Mouse (Mus musculus): Measurements from ENCODE around the gene Prkn. TPM values are rescaled to one million over a fixed set of nuclear protein-coding genes. Genes with fewer than 3 reads are reported as not detected.

Prkn gene
- total RNA-seq, 2 experiments from 2014 or later, result 8.7 to 9.2 TPM

DNA sequence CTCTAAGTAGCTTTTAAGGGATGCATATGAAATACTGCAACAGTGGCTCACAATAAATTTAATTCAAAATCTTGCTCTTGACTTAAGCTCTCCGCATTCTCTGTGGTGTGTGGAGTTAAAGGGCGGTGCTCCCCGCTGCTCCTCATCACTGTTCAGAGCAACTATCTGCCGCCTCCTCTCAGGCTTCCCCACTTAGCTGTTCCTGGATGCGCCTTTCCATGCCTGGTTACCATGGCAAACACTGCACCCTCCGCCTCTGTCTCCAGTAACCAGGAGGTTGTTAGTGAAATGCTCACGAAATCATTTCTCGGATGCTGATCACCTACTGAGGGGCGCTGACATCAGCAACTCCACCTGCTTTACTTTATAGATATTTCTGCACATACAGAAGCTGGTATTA lies 1080.8 kb downstream of the Prkn start:
- intact Hi-C loops (cut with DNase I), result no loop called here
- DNase-seq (ENCODE audit: low spot score), result no peak

DNA sequence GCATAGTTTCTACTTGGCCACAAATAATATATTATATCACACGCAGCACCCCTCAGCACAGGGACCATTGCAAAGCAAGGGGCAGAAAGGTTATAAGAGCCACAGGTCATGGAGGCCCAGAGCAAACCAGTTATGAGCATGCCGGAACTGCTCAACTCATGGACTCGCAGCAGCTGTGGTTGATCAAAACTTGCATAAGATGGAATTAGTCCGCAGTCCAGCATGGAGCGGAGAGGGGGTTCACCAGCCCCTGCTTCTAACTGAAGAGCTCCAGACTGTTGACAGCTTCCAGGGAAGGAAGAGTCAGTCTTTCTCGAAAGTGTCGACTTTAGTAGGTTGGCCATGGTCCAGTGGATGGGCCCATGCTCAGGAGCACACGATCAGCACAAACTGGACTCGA lies 1083.8 kb downstream of the Prkn start:
- intact Hi-C loops (cut with DNase I), result no loop called here
- DNase-seq (ENCODE audit: low spot score), result no peak

DNA sequence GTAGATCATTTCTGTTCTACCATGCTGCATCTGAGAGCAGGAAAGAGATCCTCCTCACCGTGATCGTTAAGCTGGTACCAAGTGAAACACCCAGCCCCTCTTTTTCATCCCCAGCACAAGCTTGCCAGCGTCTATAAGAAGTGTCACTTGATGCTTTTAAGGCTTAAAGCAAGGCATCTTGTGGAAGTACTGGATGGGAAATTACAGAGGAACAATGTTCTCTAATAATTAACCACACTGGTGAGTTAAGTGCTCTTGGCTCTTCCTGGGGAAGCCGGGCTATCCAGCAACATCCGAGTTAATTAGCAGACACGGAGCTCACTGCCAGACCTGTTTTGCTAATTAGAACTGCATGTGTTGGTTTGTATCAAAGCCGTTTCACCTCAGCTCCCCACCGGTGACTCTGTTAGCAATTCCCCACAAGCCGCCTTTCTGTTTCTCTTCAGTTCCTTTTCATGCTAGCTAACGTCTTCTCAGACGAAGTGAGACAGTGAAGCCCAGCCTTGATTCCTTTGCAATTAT lies 1086.7 kb downstream of the Prkn start:
- DNase-seq (ENCODE audit: low spot score), result no peak
- intact Hi-C loops (cut with DNase I), result no loop called here

DNA sequence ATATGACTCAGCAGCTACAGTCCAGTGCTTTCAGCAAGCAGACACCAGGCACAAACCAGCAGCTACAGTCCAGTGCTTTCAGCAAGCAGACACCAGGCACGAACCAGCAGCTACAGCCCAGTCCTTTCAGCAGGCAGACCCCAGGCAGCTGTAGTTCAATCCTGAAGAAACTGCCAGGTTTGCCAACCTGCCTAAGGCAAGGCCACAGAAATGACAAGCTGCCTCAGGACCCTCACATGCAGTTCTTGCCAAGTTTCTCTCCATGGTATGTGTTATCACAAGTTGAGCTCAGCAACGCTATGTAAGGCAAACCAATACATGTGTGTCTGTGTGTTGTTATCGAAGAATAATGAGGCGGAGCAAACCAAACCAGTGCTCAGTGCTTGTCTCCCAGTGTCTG lies 1091.5 kb downstream of the Prkn start:
- intact Hi-C loops (cut with DNase I), result no loop called here

DNA sequence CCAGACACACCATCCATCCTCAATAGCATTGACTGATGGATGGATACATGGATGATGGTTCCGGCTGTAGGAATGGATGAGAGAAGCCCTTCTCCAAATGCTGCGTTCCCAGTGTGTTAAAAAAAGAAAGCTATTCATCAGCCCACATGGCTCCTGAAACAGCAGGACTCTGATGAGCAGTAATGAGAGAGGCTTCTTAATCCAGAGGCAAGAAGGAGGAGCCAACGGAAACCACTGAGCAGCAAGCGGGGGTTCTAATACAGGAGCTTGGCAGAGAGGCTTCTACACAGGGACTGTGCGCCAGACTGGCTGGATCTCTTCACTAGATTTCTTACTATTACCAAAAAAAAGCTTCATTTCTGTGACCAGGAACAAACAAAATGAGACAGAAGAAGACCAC lies 1093.6 kb downstream of the Prkn start:
- DNase-seq (ENCODE audit: low spot score), result no peak
- intact Hi-C loops (cut with DNase I), result no loop called here

More for the DNA sequence above, 1091.5 kb downstream of the Prkn start:
- DNase-seq (ENCODE audit: low spot score), result no peak

DNA sequence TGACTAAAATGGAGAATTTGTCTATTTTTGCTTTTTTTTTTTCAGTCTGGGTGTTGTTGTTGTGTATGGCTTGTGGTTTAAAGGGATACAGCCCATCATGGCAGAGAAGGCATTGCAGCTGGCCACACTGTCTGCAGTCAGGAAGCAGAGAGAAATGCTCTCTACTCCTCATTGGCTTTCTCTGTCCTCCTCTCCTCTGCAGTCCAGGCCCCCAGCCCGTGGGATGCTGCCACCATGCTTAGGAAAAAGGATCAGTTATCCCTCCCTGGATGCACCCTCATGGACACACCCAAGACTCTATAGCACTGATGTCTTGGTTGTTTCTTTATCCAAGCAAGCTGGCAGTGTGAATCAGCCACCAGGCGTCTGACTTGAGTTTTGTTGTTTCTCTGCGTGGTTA lies 1107.3 kb downstream of the Prkn start:
- DNase-seq (ENCODE audit: low spot score), result no peak
- intact Hi-C loops (cut with DNase I), result no loop called here

DNA sequence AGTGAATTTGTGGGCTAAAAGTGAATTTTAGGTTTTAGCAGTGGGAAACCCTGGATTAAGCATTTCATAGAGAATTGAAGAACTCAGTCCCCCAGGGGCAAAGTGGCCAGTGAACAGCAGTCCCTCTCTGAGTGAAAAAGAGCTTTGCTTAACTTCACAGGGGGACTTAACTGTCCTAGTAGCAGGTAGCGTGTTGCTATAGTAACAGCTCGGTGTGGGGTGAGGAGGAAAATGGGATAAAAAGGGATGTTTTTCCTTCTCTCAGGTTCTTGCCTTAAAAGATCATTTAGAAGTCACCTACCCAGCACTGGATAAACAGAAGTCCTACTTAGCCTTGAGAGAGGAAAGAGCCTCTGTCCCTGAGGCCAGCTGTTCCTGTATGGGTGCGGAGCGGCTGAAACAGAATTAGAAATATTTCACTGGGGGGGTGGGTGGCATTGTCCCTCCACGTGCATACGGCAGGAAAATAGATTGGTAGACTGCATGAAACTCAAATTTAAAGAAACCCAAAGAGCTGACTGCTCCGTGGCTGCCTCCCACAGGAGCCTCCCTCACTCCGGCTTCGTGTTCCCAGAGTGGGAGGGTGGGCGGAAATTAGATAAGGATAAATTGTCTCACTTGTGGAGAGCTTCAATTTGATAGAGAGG lies 1109.5 kb downstream of the Prkn start:
- no peak for DNase-seq (ENCODE audit: low spot score)
- intact Hi-C loops (cut with DNase I), result no loop called here

DNA sequence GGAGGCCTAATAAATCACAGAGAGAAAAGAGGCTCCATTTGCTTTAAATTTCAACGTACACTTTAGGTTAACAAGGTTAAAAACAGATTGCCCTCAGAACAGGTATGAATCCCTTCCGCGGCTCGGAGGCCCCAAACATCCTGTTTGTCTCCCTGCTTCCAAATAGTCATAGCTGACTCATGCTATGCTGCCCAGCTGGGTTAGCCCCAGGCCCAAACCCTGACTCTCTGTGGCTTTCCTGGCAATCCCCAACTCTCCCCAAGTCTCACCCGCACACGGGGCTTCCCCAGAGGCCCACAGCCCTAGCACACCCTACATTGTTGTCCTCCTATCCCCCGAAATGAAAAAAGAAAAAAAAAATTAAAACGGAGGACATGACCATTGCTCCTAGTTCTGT lies 1110.0 kb downstream of the Prkn start:
- intact Hi-C loops (cut with DNase I), result no loop called here
- no peak for DNase-seq (ENCODE audit: low spot score)

DNA sequence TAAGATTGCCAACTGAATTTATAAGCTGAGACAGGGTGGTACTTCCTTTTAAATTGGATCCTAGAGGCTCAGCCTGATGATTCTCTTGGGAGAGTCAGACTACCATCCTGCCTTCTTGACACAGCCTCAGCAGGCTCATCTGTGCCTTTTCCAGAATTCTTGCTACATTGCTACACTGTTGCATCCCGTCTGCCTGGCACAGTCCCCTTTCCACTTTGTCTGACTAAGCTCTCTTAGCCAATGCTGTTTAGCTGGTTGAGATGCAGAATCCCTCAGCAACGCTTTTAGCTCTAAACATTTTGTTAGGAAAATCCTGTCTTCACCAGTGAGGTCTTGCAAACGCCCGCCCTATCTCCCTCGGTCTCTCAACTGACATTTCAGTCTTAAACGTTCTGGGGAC lies 1115.1 kb downstream of the Prkn start:
- intact Hi-C loops (cut with DNase I), result no loop called here
- no peak for DNase-seq (ENCODE audit: low spot score)

DNA sequence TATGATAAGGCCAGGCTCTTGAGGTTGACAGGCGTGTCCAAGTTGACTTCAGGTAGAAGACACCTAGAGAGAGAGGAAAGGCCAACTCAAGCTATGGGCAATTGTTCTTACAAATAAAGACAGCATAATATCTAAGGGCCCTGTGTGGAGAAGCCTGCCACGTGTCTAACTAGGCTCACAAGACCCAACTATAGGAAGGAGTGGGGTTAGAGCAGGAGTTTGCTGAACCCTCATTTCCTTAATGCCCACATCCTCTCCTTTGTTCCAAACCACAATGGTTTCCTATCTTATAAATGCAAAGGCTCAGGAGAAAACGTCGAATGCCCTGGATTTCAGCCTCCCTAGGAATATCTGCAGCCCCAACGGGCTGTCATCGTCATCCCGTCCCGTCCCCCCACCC lies 1120.3 kb downstream of the Prkn start:
- no peak for DNase-seq (ENCODE audit: low spot score)
- intact Hi-C loops (cut with DNase I), result no loop called here

DNA sequence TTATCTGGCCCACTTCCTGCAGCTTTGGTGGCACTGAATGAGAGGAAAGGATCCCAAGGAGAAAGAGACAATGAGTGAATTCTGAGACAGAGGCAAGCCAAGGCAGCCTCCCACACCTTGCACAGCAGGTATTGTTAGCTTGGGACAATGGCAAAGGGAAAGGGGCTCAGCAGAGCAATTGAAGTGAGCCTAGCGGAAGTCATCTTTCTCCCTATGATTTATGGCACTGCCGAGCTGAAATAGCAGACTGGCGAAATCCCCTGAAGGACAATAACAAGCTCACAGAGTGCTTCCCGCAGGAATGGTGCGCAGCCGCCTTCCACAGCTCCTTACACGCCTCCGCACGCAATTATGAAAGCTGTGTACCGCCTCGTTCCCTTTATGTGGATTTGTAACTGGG lies 1122.6 kb downstream of the Prkn start:
- no peak for DNase-seq (ENCODE audit: low spot score)
- intact Hi-C loops (cut with DNase I), result no loop called here

DNA sequence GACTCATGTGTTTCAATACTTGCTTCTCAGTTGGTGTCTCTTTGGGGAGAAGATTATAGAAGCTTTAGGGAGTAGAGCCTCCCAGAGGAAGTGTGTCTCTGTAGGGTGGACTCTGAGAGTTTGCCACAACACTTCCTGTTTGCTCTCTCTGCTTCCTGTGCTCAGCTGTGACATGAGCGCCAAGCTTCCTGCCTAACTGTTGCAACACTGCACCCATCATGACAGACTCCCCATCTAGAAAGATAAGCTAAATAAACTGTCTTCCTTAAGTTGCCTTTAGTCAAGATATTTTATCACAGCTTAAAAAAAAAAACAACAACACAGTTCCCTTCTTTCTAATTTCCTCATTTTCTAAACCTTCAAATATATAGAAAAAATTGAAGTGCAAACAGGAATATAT lies 1130.0 kb downstream of the Prkn start:
- intact Hi-C loops (cut with DNase I), result no loop called here
- DNase-seq (ENCODE audit: low spot score), result no peak

DNA sequence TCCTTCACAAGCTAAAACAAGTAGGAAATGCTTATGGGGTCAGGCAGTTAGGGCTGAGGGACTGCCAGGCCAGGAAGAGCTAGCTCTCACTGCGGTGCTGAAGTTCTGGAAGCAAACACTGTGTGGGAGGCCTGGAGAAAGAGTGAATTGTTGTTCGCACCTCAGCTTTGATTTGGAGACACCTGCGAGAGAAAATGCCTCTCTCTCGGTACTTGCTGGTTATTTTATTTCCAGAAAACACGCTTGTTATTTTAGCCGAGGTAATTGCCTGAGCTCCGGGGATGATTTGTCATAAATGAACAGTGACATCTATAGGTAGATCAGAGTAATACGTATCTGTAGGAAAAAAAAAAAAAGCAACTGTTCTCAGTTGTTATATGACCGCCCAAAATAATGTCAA lies 1132.4 kb downstream of the Prkn start:
- intact Hi-C loops (cut with DNase I), result no loop called here

DNA sequence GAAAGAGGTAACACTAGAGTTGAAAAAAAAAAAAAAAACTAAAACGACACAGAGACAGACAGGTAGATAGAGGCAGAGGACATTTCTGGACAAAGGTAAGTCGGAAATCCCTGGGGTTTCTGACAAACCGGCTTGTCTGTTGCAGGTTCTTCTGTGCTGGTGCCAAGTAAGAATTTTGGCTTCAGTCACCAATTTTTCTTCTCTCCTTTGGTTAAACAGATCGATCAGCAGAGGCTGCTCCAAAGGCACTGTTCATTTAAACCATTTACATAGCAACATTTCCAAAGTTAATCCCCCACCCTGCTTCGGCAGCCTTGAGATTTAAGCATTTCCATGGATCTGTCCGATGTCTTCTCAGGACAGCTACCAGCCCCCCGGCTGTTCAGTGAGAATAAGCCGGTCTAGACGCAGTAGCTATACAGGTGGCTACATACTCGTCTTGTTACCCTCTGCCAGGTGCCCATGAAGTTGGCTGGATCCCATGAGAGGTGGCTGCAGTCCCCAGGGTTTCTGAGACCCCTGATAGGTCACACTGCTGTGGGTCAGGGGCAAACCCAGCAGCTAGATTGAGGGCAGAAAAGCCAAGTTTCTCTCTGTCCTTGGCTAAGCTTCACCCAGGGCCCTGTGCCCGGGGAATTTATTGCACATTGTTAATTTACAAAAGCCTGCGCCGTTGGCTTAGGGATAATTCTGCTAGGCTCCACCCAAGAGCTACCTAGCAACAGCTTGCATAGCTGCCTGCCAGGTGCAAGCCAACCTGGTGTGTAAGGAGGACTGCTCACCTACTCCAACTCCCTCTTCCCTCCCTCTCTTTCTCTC lies 1133.0 kb downstream of the Prkn start:
- DNase-seq (ENCODE audit: low spot score), result no peak
- intact Hi-C loops (cut with DNase I), result no loop called here

More for the DNA sequence above, 1132.4 kb downstream of the Prkn start:
- DNase-seq (ENCODE audit: low spot score), result no peak

DNA sequence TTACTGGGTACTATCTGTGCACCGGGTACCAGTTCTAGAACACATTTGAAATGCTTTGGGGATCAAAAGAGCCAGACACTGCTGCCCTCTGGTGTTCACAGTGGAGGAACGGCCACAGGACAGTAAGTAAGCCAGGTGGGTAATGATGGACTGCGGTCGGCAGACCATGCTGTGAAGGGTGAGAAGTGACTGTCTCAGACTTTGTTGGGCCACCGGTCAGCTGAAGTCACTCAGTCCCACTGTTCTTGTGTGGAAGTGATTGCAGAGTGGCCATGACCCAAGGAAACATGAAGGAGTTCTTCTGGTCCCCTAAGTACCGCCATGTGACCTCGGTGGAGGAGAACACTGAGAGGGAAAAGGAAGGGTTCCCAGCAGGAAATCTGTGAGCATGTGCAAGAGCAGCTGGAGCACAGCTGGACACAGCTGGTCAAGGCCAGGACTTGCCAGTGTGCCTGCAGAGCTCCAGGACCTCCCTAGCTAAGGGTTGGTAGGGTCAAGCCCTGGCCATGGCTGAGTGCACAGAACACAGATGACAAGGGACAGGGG lies 1135.0 kb downstream of the Prkn start:
- intact Hi-C loops (cut with DNase I), result no loop called here
- peak; percentile 51 for DNase-seq (ENCODE audit: low spot score)

DNA sequence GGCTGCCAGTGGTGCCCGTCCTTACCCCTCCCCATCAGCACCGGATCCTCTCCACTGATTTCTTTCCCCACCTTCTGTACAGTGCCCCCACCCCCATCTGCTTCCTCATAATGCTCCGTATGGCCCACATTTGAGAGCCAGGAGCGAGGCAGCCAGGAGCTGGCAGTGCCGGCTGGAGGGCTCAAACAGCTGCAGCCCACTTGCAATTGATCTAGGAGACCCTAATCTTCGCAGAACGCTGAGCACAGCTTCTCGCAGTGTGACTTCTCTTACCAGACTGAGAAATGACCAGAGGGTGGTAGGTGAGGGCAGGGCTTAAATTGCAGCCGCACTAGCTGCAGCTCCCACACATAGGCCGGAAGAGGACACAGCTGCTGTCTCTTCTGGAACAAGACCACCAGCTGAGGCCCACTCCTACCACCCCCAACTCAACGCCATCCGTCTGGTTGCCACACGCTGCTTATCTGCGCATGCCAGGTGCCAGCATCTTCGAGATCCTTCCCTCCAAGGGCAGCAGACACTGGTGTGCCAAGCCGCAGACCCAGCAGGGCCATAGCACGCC lies 1138.2 kb downstream of the Prkn start:
- intact Hi-C loops (cut with DNase I), result no loop called here
- no peak for DNase-seq (ENCODE audit: low spot score)

DNA sequence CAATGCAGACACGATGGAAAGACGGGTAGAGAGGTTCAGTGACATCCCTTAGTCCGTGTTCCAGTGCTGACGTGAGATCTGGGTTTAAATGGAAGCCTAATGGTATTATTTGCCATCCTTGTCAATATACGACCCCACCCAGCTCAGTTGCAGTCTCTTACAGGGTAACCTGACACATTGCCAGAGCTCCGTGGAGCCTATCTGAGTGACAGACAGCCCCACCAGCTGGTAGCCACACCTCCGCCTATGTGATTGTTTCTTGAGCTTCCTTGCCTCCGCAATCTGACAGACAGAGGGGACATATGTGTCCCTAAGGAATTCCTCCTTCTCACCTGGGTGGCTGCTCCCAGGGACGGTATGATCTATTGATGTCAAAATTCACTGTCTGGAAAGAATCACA lies 1141.5 kb downstream of the Prkn start:
- no peak for DNase-seq (ENCODE audit: low spot score)
- intact Hi-C loops (cut with DNase I), result no loop called here

DNA sequence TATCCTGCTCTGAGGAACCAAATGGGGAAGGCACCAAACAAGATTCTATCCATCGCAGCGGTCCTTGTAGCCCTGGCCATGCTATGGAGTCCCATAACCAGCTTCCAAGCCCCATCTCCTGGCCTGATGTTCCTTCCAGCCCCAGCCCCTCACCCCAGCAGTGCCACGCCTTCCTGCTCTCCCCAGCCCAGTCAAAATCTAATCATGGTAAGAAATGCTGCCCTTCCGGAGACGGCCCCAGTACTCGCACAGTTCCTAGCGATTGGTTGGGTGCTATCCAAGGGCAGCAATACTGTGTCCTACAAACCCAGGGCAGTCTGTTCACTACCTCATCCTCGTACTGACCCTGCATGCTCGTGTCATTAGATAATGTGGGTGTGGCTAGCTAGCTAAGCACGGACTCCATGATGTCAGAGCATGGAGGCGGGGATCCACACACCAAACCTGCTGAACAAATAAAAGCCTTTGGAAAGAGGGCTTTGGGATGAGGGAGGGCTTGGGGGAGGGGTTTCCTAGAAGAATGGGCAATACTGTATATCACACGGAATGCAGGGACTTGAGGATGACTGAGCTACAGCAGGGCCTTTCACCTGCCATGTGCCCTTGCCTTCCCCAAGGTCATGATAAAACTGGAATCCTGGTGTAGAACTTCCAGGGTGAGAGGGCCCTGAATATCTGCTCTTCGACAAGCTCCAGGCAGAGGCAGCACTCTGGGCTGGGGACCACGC lies 1148.1 kb downstream of the Prkn start:
- DNase-seq (ENCODE audit: low spot score), result peak; percentile 3
- intact Hi-C loops (cut with DNase I), result no loop called here

DNA sequence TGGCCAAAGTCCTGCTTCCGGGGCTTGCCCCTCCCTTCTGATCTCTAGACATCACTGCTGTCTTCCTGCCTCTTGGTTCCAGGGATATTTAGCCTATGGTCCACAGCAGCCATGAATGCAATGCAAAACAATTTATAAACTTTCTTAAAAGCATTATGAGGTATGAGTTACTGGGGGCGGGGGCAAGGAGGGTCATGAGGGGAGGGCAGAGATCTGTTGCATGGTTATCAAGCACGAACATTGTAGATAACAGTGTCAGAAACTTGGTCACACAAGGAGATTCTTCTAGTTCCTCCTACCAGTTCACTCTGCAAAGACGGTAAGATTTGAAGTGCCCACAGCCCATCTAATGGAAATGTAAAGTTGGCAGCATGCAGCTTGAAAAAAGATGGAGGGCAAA lies 1149.1 kb downstream of the Prkn start:
- intact Hi-C loops (cut with DNase I), result no loop called here
- no peak for DNase-seq (ENCODE audit: low spot score)

DNA sequence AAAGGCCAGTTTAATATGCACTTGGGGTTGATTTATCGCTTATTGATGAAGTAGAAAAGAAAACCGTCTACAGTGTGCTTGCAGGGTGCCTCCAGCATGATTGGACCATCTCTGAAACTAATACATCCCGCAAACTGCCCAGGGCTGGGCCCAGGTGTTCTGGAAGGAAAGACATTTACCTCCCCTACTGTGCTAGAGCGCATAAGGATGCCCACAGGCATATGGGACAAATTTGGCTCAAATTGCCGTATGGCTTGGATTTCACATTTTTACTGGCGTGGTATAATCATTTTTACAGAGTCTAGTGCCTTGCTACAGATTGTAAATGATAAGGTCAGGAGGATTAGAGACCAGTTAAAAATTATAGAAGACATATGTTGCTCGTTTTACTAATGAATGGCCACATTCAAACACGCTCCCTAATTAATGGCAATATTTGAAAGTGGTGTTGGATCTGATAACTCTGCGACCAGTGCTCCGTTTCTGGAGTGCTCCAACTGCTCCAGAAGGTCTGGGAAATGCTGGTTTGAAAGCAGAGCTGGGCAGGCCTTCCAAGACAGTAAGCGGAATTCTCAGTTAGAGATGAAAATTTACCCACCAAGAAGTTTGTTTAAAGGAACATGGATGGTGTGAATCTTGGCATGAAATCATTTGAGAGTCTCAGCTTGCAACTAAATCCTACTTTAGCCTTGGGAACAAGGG lies 1150.4 kb downstream of the Prkn start:
- no peak for DNase-seq (ENCODE audit: low spot score)
- intact Hi-C loops (cut with DNase I), result no loop called here

All from heart, postnatal 25 days (tissue).